Mouse (Mus musculus) embryo, embryonic 10.5 days (tissue): ENCODE data around the gene Ran.

Source experiments
- DNase-seq: peaks from one replicate; pipeline ENCODE4 v3.0.0-alpha.2; 2015; ENCODE audit warnings: low spot score

Gene Ran

DNA sequence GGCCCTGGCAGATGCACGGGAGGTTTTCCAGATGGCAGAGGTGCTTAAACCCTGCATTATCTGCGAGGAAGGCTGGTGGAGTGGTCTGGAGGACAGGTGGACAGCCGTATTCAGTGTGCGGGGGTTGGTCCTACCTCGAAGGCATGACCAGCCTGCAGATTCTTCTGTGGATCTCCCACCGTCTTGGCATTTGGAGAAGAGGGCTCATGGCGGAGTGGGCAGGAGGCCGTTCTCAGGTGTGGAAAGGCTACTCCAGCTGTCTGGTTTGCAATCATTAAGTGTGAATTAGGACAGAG lies 43.9 kb downstream of the Ran start:
- no peak for DNase-seq

DNA sequence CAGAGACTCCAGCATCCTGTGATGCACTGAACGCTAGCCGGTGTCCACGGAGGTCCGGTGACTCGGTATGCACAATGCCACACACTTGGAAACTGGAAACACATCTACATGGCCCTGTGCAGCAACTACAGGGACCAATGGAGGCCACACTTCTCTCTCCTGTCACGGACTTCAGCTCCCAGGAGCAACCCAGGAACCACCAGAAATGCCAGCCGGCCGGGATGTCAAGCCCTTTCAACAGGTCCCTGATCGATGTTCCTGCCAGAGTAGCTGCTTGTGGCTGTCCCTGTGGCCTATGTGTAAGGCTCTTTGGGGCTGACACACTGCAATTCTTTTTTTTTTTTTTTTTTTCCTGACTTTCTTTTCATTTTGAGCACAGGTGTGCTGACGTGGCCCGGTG lies 44.3 kb downstream of the Ran start:
- DNase-seq: peak; percentile 14

DNA sequence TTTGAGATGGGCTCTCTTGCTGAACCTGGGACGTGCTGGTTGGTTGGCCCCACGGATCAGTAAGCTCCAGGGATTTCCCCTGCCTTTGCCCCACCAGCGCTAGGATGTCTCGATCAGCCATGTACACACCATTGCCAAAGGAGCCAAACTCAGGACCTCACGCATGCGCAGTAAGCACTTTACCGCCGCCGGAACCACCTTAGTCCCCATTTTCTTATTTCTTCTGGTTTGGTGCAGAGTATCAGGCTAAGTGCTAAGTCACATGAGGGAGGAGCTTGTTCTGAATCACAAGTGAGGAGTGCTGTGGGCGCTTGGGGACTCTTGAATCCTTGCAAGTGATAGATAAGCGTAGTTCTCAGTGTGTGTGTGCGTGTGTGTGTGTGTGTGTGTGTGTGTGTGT lies 45.4 kb downstream of the Ran start:
- DNase-seq: no peak

DNA sequence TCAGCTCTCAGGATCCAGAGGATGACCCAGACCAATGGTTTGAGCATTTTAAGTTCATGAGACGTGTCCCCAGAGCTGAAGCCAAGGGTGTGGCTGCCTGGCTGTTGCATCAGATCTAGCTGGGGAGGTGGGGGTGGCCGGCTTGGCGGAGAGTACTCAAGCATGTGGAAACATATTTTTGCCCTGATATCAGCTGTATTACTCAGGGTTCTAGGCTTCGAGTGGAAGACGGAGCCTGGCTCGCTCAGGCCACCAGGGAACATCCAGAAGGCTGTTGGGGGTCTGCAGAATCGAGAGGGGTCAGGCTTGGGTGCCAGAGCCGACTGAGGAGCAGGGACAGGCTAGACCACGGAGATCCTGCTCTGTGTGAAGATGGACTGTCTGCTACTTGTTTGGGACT lies 46.1 kb downstream of the Ran start:
- no peak for DNase-seq

DNA sequence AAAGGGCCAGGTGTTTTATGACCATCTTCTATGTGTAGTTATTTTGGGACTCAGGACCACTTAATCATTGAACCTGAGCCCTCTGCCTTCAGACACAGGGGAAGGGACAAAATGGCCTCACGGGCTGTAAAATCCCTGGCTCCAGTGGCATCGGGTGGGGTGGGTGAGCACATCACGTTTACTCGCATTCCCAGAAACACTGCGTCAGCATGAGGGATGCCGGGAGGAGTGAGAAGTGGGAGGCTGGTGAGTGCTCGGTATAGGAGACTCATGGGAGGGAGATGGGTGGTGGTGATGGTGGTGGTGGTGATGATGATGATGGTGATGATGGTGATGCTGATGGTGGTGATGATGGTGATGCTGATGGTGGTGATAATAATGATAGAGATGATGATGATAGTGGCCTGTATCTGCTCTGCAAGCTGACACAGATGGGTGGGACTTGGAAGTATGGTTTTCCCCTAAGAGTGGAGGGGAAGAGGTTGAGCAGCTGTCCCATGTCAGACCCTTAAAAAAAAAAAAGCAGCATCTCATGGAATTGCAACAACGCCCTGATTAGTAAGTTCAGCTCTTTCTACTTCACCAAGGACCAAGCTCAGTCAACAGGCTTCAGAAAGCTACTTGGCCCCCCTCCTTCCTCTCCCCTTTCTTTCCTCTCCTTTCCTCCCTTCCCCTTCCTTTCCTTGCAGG lies 46.8 kb downstream of the Ran start:
- no peak for DNase-seq

DNA sequence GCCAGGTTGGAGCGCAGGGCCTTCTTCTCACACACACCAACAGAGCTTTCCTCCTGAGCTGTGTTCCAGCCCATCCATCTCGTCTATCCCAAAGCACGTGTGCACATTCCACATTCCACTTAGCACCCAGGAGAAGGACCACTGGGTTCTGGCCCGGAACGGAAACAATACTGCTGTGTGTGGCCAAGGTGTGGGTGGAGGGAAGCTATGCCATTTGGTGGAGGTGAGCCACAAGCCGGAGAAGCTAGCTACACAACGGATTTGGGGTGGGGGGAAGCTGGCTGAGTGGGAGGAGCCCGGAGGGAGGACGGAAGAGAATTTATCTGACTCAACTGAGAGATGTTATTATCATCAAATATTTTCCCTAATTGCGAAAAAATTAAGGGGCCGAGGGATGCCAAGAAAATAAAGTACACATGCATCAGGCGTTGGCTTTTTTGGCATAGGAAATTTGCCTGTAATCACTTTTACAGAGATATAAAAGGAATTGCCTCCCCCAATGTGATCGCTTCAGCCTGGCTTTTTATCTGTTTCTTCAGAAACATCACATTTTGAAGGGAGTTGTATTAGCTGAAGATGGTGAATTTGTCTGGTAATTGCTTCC lies 47.5 kb downstream of the Ran start:
- no peak for DNase-seq

DNA sequence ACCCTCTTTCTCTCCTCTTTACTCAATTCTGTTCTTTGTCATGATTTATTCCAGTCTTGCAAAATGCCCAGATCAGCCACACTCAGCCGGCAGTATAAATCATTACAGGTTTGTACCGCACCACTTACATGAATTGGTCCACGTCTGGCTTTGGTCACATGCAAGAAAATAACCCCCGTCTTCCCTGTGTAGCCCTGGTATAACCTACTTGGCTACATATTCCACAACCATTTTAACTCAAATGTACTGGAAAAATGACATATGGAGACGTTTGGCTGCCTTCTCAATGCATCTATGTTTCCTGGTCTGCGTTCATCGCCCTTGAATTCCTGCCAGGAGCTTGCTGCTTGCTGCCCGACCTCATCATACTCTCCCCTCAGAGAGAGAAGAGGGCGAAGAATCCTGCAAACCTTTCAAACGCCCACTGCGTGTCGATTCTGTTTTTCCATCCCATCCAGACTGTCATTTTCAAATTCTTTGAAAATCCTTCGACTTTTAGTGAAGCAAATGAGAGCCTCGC lies 52.0 kb downstream of the Ran start:
- no peak for DNase-seq

DNA sequence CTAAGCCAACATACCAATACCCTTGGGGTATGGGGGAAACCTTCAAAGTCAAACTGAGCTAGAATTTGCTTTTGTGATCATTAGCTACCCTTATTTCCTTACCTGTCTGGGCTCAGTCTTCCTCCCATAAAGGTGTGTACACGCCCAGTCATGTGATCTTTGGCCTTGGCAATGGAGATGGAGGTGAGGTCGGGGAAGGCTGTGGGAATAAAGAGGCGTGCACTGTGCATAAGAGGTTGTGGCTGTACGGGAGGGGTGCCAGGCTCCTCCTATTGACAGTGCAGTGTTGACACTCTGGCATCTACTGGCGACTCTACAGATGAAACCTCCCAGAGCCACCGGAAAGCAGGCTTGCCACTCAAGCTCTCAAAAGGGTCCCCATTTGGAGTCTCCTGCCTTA lies 53.5 kb downstream of the Ran start:
- no peak for DNase-seq
